In the genomic region with DNA sequence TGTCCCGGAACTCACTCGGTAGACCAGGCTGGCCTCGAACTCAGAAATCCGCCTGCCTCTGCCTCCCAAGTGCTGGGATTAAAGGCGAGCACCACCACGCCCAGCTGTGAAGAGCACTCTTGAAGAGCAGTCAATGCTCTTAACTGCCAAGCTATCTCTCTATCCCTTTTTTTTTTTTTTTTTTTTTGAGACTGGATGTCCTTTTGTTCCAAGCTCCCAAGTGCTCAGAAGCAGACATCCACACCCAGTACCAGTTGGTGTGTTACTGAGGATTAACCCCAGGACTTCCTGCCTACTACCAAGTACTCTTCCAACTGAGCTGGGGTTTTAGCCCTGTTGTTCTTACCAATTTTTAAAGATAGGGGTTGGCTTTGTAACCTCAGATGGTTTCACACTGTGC, we compare ENCODE assay signal across 22 mouse cellular contexts.
"Had no signal": no experiment of that assay in that cellular context is flagged by ENCODE, and none has a peak within 500 bp of the region (broad histone marks: within the 10 kb centered on the region; RNA-seq: fewer than 3 reads in every experiment).

No protein-coding gene starts in this region.

- H3K9me3 ChIP-seq: heart, embryonic 10.5 days; heart, embryonic 12.5 days; hindbrain, embryonic 13.5 days; hindbrain, embryonic 15.5 days; limb, embryonic 13.5 days; limb, embryonic 15.5 days; liver, embryonic 12.5 days had no signal

- H3K4me3 ChIP-seq: heart, embryonic 10.5 days; heart, embryonic 12.5 days; hindbrain, embryonic 13.5 days; hindbrain, embryonic 15.5 days; layer of hippocampus, adult 2 months; left cerebral cortex, adult 2 months; limb, embryonic 13.5 days; limb, embryonic 15.5 days; liver, embryonic 12.5 days had no signal

- H3K4me1 ChIP-seq: heart, embryonic 10.5 days; limb, embryonic 13.5 days; limb, embryonic 15.5 days had no signal

- H3K27ac ChIP-seq: heart, embryonic 10.5 days; hindbrain, embryonic 13.5 days; hindbrain, embryonic 15.5 days; hindbrain, postnatal 0 days; layer of hippocampus, adult 2 months; left cerebral cortex, adult 2 months; limb, embryonic 13.5 days; limb, embryonic 15.5 days; liver, embryonic 12.5 days; liver, embryonic 14.5 days had no signal

- DNase-seq: gastrocnemius, postnatal 14 days; gastrocnemius, postnatal 36 days; heart, adult 18-20 months; heart, postnatal 10 days; heart, postnatal 36 days; kidney, adult 11 months; kidney, adult 8-10 months; kidney, postnatal 10 days; kidney, postnatal 25 days; kidney, postnatal 4 days; left cerebral cortex, postnatal 4 days had no signal

- H3K27me3 ChIP-seq: heart, embryonic 12.5 days; hindbrain, embryonic 13.5 days; hindbrain, embryonic 15.5 days; limb, embryonic 13.5 days; limb, embryonic 15.5 days; liver, embryonic 12.5 days had no signal

- H3K9ac ChIP-seq: heart, embryonic 12.5 days; hindbrain, embryonic 13.5 days; hindbrain, embryonic 15.5 days; limb, embryonic 13.5 days; limb, embryonic 15.5 days; liver, embryonic 12.5 days; liver, embryonic 14.5 days had no signal
